Mouse (Mus musculus): ENCODE results near the gene Luc7l.

- TF ChIP-seq CTCF (IDR thresholded peaks at IDR 0.05; ENCODE audit: low read depth, low read length) (no peak), GATA1 (IDR thresholded peaks at IDR 0.05; ENCODE audit: borderline replicate concordance, low read length) (no peak), GATA2 (IDR thresholded peaks at IDR 0.05; ENCODE audit: borderline replicate concordance, low read depth, low read length) (no peak), POLR2AphosphoS5 (IDR thresholded peaks at IDR 0.05; ENCODE audit: insufficient replicate concordance, low read depth, low read length) (no peak), TAL1 (conservative IDR thresholded peaks at IDR 0.05; ENCODE audit: low read depth, low read length) (no peak)
Observed at GRCm38 (mm10) chr17:26234386-26234785, 18.3 kb upstream of the Luc7l start.

Data from G1E (cell line).